Mouse (Mus musculus): ENCODE measurements around the gene Gm28374. TPM values are rescaled to one million over a fixed set of nuclear protein-coding genes. Genes with fewer than 3 reads are reported as not detected.
"Not testable (repeated sequence)": the region's sequence is repeated elsewhere in the genome, so short reads cannot be mapped to it uniquely, and the experiment has no call there.

Gene Gm28374
- total and polyA plus RNA-seq, 2 experiments = 0.20 to 0.46 TPM

- peaks cover 25% of the 10 kb centered on the region; the same call in 1 of the 2 replicates for H3K79me2 ChIP-seq (ENCODE audit: control insufficient read depth, insufficient read depth, low read length)
- H3K4me1 ChIP-seq (ENCODE audit: control insufficient read depth, insufficient read depth, low read length) = peaks cover 30% of the 10 kb centered on the region
- peak; percentile 71 for DNase-seq (ENCODE audit: extremely low read depth, low read depth, low spot score)
- H3K36me3 ChIP-seq (ENCODE audit: control insufficient read depth, insufficient read depth, low read length) = peaks cover 18% of the 10 kb centered on the region; the same call in 1 of the 2 replicates
- H3K27me3 ChIP-seq (ENCODE audit: control insufficient read depth, insufficient read depth, low read length) = no peaks in the 10 kb centered on the region
- H3K9ac ChIP-seq (ENCODE audit: low read depth, low read length) = peak overlapping the region; percentile 91
- H3K4me3 ChIP-seq (ENCODE audit: insufficient read depth, low read depth, low read length) = peak overlapping the region; percentile 69
- H3K27ac ChIP-seq (replicated peaks; ENCODE audit: insufficient read depth, low read depth, low read length) = peak overlapping the region; percentile 100
- TF ChIP-seq POLR2A (IDR thresholded peaks at IDR 0.05; ENCODE audit: extremely low read depth, insufficient read depth, low read length) (no peak), CTCF (IDR thresholded peaks at IDR 0.05; ENCODE audit: low read depth, low read length) (peak; percentile 3; the same call in 1 of the 2 replicates)
- 5% methylated on average over 20 of the region's 20 CpGs for WGBS
These were observed 36.4 kb downstream of the Gm28374 start for GRCm38 (mm10) chr19:6045366-6046293.

- 41% methylated on average over 4 of the region's 4 CpGs for WGBS
- peak; percentile 61 for DNase-seq (ENCODE audit: extremely low read depth, low read depth, low spot score)
- not testable (repeated sequence) for H3K27me3 ChIP-seq (ENCODE audit: control insufficient read depth, insufficient read depth, low read length)
These were observed 38.0 kb downstream of the Gm28374 start for GRCm38 (mm10) chr19:6044102-6044501.

GRCm38 (mm10) chr19:6042293-6042692, 39.8 kb downstream of the Gm28374 start:
- H3K79me2 ChIP-seq (ENCODE audit: control insufficient read depth, insufficient read depth, low read length) = peaks cover 4% of the 10 kb centered on the region; the same call in 1 of the 2 replicates
- 76% methylated on average over 9 of the region's 9 CpGs for WGBS
- no peaks in the 10 kb centered on the region for H3K36me3 ChIP-seq (ENCODE audit: control insufficient read depth, insufficient read depth, low read length)
- no peak overlapping the region for H3K27ac ChIP-seq (replicated peaks; ENCODE audit: insufficient read depth, low read depth, low read length)
- no peak for TF ChIP-seq POLR2A (IDR thresholded peaks at IDR 0.05; ENCODE audit: extremely low read depth, insufficient read depth, low read length)
- TF ChIP-seq CTCF (IDR thresholded peaks at IDR 0.05; ENCODE audit: low read depth, low read length) = no peak
- no peak for DNase-seq (ENCODE audit: extremely low read depth, low read depth, low spot score)
- no peaks in the 10 kb centered on the region for H3K27me3 ChIP-seq (ENCODE audit: control insufficient read depth, insufficient read depth, low read length)
- H3K4me3 ChIP-seq (ENCODE audit: insufficient read depth, low read depth, low read length) = no peak overlapping the region
- peaks cover 13% of the 10 kb centered on the region; the same call in 1 of the 2 replicates for H3K4me1 ChIP-seq (ENCODE audit: control insufficient read depth, insufficient read depth, low read length)
- no peak overlapping the region for H3K9ac ChIP-seq (ENCODE audit: low read depth, low read length)

More at GRCm38 (mm10) chr19:6044102-6044501, 38.0 kb downstream of the Gm28374 start:
- not testable (repeated sequence) for H3K36me3 ChIP-seq (ENCODE audit: control insufficient read depth, insufficient read depth, low read length); H3K9ac ChIP-seq (ENCODE audit: low read depth, low read length); H3K4me3 ChIP-seq (ENCODE audit: insufficient read depth, low read depth, low read length); H3K27ac ChIP-seq (replicated peaks; ENCODE audit: insufficient read depth, low read depth, low read length)
- Histone ChIP-seq H3K4me1 (ENCODE audit: control insufficient read depth, insufficient read depth, low read length) (peaks cover 22% of the 10 kb centered on the region), H3K79me2 (ENCODE audit: control insufficient read depth, insufficient read depth, low read length) (peaks cover 21% of the 10 kb centered on the region; the same call in 1 of the 2 replicates)
- peak; percentile 38; the same call in 1 of the 2 replicates for TF ChIP-seq CTCF (IDR thresholded peaks at IDR 0.05; ENCODE audit: low read depth, low read length)

GRCm38 (mm10) chr19:6040002-6040401, 42.1 kb downstream of the Gm28374 start:
- no peak overlapping the region for H3K4me3 ChIP-seq (ENCODE audit: insufficient read depth, low read depth, low read length)
- H3K27me3 ChIP-seq (ENCODE audit: control insufficient read depth, insufficient read depth, low read length) = no peaks in the 10 kb centered on the region
- TF ChIP-seq POLR2A (IDR thresholded peaks at IDR 0.05; ENCODE audit: extremely low read depth, insufficient read depth, low read length) (no peak), CTCF (IDR thresholded peaks at IDR 0.05; ENCODE audit: low read depth, low read length) (no peak)
- H3K36me3 ChIP-seq (ENCODE audit: control insufficient read depth, insufficient read depth, low read length) = no peaks in the 10 kb centered on the region
- H3K27ac ChIP-seq (replicated peaks; ENCODE audit: insufficient read depth, low read depth, low read length) = no peak overlapping the region
- H3K4me1 ChIP-seq (ENCODE audit: control insufficient read depth, insufficient read depth, low read length) = peaks cover 19% of the 10 kb centered on the region
- no peak for DNase-seq (ENCODE audit: extremely low read depth, low read depth, low spot score)
- no peaks in the 10 kb centered on the region; the same call in 1 of the 2 replicates for H3K79me2 ChIP-seq (ENCODE audit: control insufficient read depth, insufficient read depth, low read length)
- no peak overlapping the region for H3K9ac ChIP-seq (ENCODE audit: low read depth, low read length)

GRCm38 (mm10) chr19:6038326-6038725, 43.7 kb downstream of the Gm28374 start:
- no peak overlapping the region for H3K4me3 ChIP-seq (ENCODE audit: insufficient read depth, low read depth, low read length)
- no peak overlapping the region for H3K27ac ChIP-seq (replicated peaks; ENCODE audit: insufficient read depth, low read depth, low read length)
- no peaks in the 10 kb centered on the region for H3K27me3 ChIP-seq (ENCODE audit: control insufficient read depth, insufficient read depth, low read length)
- H3K36me3 ChIP-seq (ENCODE audit: control insufficient read depth, insufficient read depth, low read length) = no peaks in the 10 kb centered on the region
- no peak overlapping the region for H3K9ac ChIP-seq (ENCODE audit: low read depth, low read length)
- no peaks in the 10 kb centered on the region for H3K79me2 ChIP-seq (ENCODE audit: control insufficient read depth, insufficient read depth, low read length)
- TF ChIP-seq CTCF (IDR thresholded peaks at IDR 0.05; ENCODE audit: low read depth, low read length) = no peak
- no peak for TF ChIP-seq POLR2A (IDR thresholded peaks at IDR 0.05; ENCODE audit: extremely low read depth, insufficient read depth, low read length)
- peaks cover 18% of the 10 kb centered on the region for H3K4me1 ChIP-seq (ENCODE audit: control insufficient read depth, insufficient read depth, low read length)
- 71% methylated on average over 7 of the region's 7 CpGs for WGBS
- no peak for DNase-seq (ENCODE audit: extremely low read depth, low read depth, low spot score)

GRCm38 (mm10) chr19:6037695-6038094, 44.4 kb downstream of the Gm28374 start:
- peak; percentile 86 for DNase-seq (ENCODE audit: extremely low read depth, low read depth, low spot score)
- no peak overlapping the region for H3K27ac ChIP-seq (replicated peaks; ENCODE audit: insufficient read depth, low read depth, low read length)
- peaks cover 20% of the 10 kb centered on the region for H3K4me1 ChIP-seq (ENCODE audit: control insufficient read depth, insufficient read depth, low read length)
- H3K9ac ChIP-seq (ENCODE audit: low read depth, low read length) = no peak overlapping the region
- no peaks in the 10 kb centered on the region for H3K79me2 ChIP-seq (ENCODE audit: control insufficient read depth, insufficient read depth, low read length)
- no peak for TF ChIP-seq POLR2A (IDR thresholded peaks at IDR 0.05; ENCODE audit: extremely low read depth, insufficient read depth, low read length)
- TF ChIP-seq CTCF (IDR thresholded peaks at IDR 0.05; ENCODE audit: low read depth, low read length) = no peak
- H3K27me3 ChIP-seq (ENCODE audit: control insufficient read depth, insufficient read depth, low read length) = no peaks in the 10 kb centered on the region
- H3K4me3 ChIP-seq (ENCODE audit: insufficient read depth, low read depth, low read length) = no peak overlapping the region
- H3K36me3 ChIP-seq (ENCODE audit: control insufficient read depth, insufficient read depth, low read length) = no peaks in the 10 kb centered on the region
